Mouse (Mus musculus): Measurements from ENCODE around the gene Dbnl.

GRCm38 (mm10) chr11:5778481-5778880 lies 9.8 kb upstream of the Dbnl start:
- TF ChIP-seq CTCF (IDR thresholded peaks at IDR 0.05; ENCODE audit: low read depth) (peak; percentile 59), EP300 (IDR thresholded peaks at IDR 0.05; ENCODE audit: low read depth) (no peak)

All from liver, postnatal 0 days (tissue).